Mouse (Mus musculus) large intestine, adult 2 months (tissue): Measurements from ENCODE around the gene Inafm2. TPM values are rescaled to one million over a fixed set of nuclear protein-coding genes. Genes with fewer than 3 reads are reported as not detected.

Experiments used
- DNase-seq: peaks from one replicate; pipeline ENCODE4 v3.0.0-alpha.2; 2012; ENCODE audit warnings: low read depth, low spot score
- WGBS: fragments of 180-500 bp; shearing (Covaris S2); methylation state at CpG from one replicate; pipeline ENCODE4 v1.1.7; 2018; 5-methylcytosine and 5-hydroxymethylcytosine counted together
- polyA plus RNA-seq: library from polyadenylated mRNA; depleted of rRNA; stranded (reverse); fragments of >200 nt; gene quantifications from 2 replicates; pipeline ENCODE4 v1.2.3, GENCODE M21; 2012; rRNA removed

Gene Inafm2
- 9.0 and 9.5 TPM in 2 replicates for polyA plus RNA-seq

DNA sequence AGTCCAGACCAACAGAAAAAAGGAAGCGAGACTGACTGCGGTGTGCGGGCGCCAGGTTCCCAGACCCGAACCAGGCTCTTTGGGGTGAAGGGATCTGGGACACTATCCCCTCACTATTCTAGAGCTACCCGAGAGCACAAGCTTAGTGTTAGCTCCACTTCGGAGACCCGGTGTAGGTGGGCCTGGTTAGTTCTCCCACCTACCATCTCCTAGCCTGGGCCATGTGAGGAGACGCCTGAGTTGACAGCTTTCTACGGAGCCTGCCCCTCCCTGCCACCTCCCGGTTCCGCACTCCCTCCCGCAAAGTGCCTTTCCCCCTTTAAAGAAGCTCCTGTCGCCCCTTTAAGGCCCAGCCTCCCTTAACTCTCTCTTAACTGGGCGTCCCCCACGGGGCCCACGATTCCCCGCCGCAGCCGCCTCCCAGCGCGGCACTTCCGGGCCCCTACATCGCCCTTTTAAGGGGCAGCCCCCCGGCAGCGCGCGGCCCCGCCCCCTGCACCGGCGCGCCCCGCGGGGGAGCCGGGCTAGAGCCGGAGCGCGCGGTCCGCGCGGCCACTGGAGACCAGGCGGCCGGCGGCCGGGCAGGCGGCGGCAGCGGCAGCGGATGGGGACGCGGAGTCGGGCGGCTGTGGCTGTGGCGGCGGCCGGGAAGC, at the start of gene Inafm2:
TSS of gene Inafm2 (plus strand) at position 527 of the 653 bp plus-strand sequence.
- WGBS, result 2% methylated on average over 57 of the region's 57 CpGs
- DNase-seq, result no peak

DNA sequence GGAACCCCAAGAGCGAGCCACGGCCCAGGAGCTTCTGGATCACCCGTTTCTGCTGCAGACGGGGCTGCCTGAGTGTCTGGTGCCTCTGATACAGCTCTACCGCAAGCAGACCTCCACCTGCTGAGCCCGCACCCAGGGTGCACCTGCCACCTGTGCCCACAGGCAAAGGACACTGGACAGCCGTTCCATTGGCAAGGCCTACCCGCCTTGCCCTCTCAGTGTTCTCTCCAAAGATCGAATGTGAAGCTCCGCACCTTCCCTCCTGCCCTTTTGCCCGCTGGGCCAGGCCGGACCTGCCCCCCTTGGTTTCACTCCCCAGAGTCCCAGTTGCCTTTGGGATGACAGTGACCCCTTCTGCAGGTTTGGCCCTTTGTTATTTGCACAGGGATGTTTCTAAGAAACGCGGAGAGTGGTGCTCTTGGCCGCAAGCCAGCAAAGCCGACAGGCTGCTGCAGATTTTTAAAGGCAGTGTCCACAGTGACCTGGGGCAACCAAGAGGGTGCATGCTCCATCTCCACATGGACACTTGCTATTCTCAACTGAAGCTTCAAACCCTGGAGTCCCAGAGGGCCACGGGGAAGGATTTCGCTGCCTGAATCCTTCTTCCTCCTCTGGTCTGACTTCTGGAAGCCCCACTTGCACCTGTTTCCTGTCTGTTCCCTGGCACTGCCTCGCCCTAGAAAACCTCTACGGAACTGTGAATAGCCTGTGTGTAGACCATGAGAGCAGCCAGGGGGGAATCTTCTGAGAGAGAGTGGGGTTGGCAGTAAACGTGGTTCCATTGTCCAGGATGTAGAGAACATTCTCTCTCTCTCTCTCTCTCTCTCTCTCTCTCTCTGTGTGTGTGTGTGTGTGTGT, 48.9 kb upstream of the Inafm2 start:
- DNase-seq, result no peak
- WGBS, result 23% methylated on average over 21 of the region's 21 CpGs

GRCm38 (mm10) chr2:118697311-118697877, 48.2 kb upstream of the Inafm2 start:
- 61% methylated on average over 5 of the region's 5 CpGs for WGBS
- DNase-seq, result no peak

GRCm38 (mm10) chr2:118697955-118698354, 47.6 kb upstream of the Inafm2 start:
- WGBS, result 71% methylated on average over 7 of the region's 7 CpGs
- DNase-seq, result no peak

DNA sequence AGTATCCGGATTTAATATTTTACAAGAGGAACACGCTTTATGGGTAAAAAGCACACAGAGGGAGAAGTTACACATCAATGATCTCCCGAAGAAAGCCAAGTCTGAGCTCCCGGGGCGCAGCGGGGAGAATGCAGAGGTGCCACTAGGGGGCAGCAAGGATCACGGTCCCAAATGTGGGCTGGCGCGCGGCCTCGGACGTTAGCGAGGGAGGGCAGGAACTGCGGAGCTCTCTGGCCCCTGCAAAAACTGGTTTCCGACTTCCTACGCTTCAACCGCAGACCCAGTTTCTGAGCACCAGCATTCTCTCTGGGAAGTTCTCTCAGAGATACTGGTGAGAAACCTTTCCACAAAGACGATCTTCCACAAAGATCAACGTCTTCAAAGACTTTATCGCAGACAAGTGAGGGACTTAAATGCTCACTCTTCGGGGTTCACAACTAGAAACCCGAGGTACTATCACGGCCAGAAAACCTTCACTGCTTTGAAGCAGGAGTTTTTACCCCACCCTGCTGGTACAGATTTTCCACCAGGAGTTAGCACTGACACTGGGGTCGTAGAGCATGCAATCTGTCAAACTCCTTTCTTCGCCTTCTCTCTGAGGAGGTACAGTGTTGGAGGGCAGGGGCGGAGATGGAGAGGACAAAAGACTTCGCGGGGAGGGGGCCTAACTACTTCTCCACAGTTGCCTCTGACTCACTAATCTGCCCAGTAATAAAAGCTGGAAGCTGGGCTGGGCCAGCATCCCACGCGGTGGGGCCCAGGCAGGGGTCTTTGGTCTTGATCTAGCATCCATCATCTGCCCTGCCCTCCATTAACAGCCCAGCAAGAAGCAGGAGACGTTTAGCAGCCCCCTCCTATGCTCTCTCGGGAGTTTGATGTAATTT, 45.1 kb upstream of the Inafm2 start:
- WGBS, result 9% methylated on average over 32 of the region's 32 CpGs
- peak; percentile 46 for DNase-seq

- 43% methylated on average over 5 of the region's 5 CpGs for WGBS
- no peak for DNase-seq
Measured at GRCm38 (mm10) chr2:118701161-118701560, 44.4 kb upstream of the Inafm2 start.

GRCm38 (mm10) chr2:118701971-118702882, 43.3 kb upstream of the Inafm2 start:
- DNase-seq, result no peak
- 18% methylated on average over 51 of the region's 51 CpGs for WGBS

- WGBS, result under 1% methylated on average over 93 of the region's 93 CpGs
- DNase-seq, result no peak
Measured at GRCm38 (mm10) chr2:118702883-118703761, 42.4 kb upstream of the Inafm2 start.

- DNase-seq, result no peak
- whole genome bisulfite sequencing, result 4% methylated on average over 50 of the region's 50 CpGs
Measured at GRCm38 (mm10) chr2:118703913-118704730, 41.4 kb upstream of the Inafm2 start, which contains the start of gene Ankrd63. Ankrd63 (minus strand) TSS chr2:118703963.

DNA sequence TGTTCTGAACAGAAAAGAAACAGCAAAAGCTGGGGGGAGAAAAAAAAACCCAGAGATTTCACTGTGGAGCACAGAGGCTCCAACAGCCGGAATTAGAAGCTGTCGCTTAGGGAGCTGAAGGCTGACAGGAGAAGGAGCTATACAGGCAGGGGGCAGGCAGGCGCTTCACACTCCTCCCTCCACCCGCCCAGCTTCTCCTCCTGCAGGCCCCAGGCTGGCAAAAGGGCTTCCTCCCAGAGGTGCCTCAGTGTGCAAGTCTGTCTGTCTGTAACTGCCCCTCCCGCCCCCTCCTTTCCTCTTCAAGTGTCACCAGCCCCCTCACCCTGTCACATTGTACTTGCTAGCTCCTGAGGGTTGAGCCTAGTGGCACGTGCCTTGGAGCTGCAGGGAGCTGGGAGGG, 39.1 kb upstream of the Inafm2 start:
- DNase-seq, result no peak
- 45% methylated on average over 6 of the region's 6 CpGs for WGBS

GRCm38 (mm10) chr2:118708472-118708871, 37.1 kb upstream of the Inafm2 start:
- DNase-seq, result no peak
- 34% methylated on average over 4 of the region's 4 CpGs for WGBS

- 58% methylated on average over 4 of the region's 4 CpGs for WGBS
- no peak for DNase-seq
Measured at GRCm38 (mm10) chr2:118709655-118710221, 35.8 kb upstream of the Inafm2 start.

DNA sequence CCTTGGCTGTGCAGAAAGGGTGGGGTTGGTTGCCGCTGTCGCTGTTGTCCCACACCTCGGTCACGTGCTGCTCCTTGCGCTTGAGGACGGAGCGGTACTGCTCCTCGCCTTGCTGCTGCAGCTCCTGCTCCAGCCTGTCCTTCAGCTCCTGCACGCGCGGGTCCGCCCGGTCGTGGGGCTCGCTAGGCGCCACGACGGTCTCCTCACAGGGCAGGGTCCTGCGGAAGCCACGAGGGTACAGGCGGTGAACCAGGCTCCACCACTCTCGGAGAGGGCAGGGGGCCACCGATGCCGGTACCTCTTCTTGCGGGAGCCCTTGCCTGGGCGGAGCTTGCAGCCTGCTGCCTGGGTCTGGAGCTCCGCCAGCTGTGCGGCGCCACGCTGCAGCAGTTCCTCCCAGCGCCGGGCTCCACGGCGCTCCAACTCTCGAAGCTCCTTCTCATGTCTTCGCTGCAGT, 34.5 kb upstream of the Inafm2 start:
- 4% methylated on average over 36 of the region's 36 CpGs for WGBS
- no peak for DNase-seq

GRCm38 (mm10) chr2:118713631-118714030, 31.9 kb upstream of the Inafm2 start:
- DNase-seq, result no peak
- 85% methylated on average over 6 of the region's 6 CpGs for WGBS

GRCm38 (mm10) chr2:118714230-118714629, 31.3 kb upstream of the Inafm2 start:
- no peak for DNase-seq
- 45% methylated on average over 4 of the region's 4 CpGs for WGBS

GRCm38 (mm10) chr2:118716677-118717076, 28.9 kb upstream of the Inafm2 start:
- no peak for DNase-seq
- WGBS, result 88% methylated on average over 5 of the region's 5 CpGs
